Mouse (Mus musculus): Measurements from ENCODE around the gene Npl. TPM values are rescaled to one million over a fixed set of nuclear protein-coding genes. Genes with fewer than 3 reads are reported as not detected.
A peak's percentile ranks its signal among the peaks of the same experiment; 100 is the strongest.
"Not testable (repeated sequence)": the region's sequence is repeated elsewhere in the genome, so short reads cannot be mapped to it uniquely, and the experiment has no call there.

Gene Npl
- polyA plus RNA-seq, 2 experiments, result 3.1 to 8.4 TPM

DNA sequence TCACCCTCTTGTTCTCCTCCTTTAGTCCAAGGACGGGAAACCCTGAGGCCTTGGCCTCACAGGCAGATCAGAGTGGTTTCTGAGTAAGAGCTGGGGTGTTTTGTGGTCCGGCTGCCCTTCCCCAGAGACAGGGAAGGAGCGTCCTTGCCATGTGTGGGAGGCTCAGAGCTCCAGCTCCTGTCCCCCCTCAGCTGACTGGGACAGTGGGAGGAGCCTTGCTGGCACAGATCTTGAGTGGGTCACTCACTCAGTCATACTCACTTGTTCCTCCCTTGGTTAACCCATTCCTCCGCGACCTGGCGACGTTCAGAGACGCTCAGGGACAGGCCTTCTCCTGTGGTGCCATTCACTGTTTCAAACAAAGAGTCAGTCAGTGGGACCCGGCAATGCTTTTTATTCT, 14.2 kb downstream of the Npl start:
- Histone ChIP-seq H3K36me3 (replicated peaks; ENCODE audit: control insufficient read depth, insufficient read depth, low read depth) (no peaks in the 10 kb centered on the region), H3K9me3 (ENCODE audit: control insufficient read depth, low read length) (no peaks in the 10 kb centered on the region), H3K4me3 (ENCODE audit: insufficient read depth in 1 of 2, low read depth in 2 of 2, low read length in 2 of 2) (no peak overlapping the region), H3K27ac (no peak overlapping the region), H3K4me2 (ENCODE audit: low read depth) (no peak overlapping the region), H3K9ac (replicated peaks) (no peak overlapping the region), H3K27me3 (ENCODE audit: control insufficient read depth, insufficient read depth, low read length) (no peaks in the 10 kb centered on the region), H3K4me1 (replicated peaks; ENCODE audit: control insufficient read depth in 2 of 2, insufficient read depth in 2 of 2, low read length in 1 of 2) (no peaks in the 10 kb centered on the region)
- WGBS (ENCODE audit: insufficient replicate concordance), result 72% methylated on average over 9 of the region's 9 CpGs
- ATAC-seq (ENCODE audit: insufficient read depth) (no peak), DNase-seq (ENCODE audit: low read depth in 3 of 3, low spot score in 3 of 3) (no peak)
- TF ChIP-seq CTCF (IDR thresholded peaks at IDR 0.05; ENCODE audit: low read depth) (no peak), EP300 (IDR thresholded peaks at IDR 0.05; ENCODE audit: low read depth) (no peak)

GRCm38 (mm10) chr1:153532896-153533295, 16.9 kb downstream of the Npl start:
- not testable (repeated sequence) for ATAC-seq (ENCODE audit: insufficient read depth); H3K9me3 ChIP-seq (ENCODE audit: control insufficient read depth, low read length); H3K27ac ChIP-seq; H3K36me3 ChIP-seq (replicated peaks; ENCODE audit: control insufficient read depth, insufficient read depth, low read depth); DNase-seq (ENCODE audit: low read depth in 3 of 3, low spot score in 3 of 3); H3K4me1 ChIP-seq (replicated peaks; ENCODE audit: control insufficient read depth in 2 of 2, insufficient read depth in 2 of 2, low read length in 1 of 2); H3K9ac ChIP-seq (replicated peaks); H3K27me3 ChIP-seq (ENCODE audit: control insufficient read depth, insufficient read depth, low read length); H3K4me2 ChIP-seq (ENCODE audit: low read depth); H3K4me3 ChIP-seq (ENCODE audit: insufficient read depth in 1 of 2, low read depth in 2 of 2, low read length in 2 of 2)
- WGBS (ENCODE audit: insufficient replicate concordance), result 45% methylated on average over 3 of the region's 3 CpGs

- no peak for TF ChIP-seq EP300 (IDR thresholded peaks at IDR 0.05; ENCODE audit: low read depth)
- no peak for TF ChIP-seq CTCF (IDR thresholded peaks at IDR 0.05; ENCODE audit: low read depth)
- ATAC-seq (ENCODE audit: insufficient read depth), result no peak
- no peaks in the 10 kb centered on the region for H3K36me3 ChIP-seq (replicated peaks; ENCODE audit: control insufficient read depth, insufficient read depth, low read depth)
- H3K9ac ChIP-seq (replicated peaks), result no peak overlapping the region
- DNase-seq (ENCODE audit: low read depth in 3 of 3, low spot score in 3 of 3), result no peak
- H3K4me1 ChIP-seq (replicated peaks; ENCODE audit: control insufficient read depth in 2 of 2, insufficient read depth in 2 of 2, low read length in 1 of 2), result no peaks in the 10 kb centered on the region
- H3K9me3 ChIP-seq (ENCODE audit: control insufficient read depth, low read length), result no peaks in the 10 kb centered on the region
- H3K27me3 ChIP-seq (ENCODE audit: control insufficient read depth, insufficient read depth, low read length), result no peaks in the 10 kb centered on the region
- 14% methylated on average over 12 of the region's 12 CpGs for WGBS (ENCODE audit: insufficient replicate concordance)
- no peak overlapping the region for H3K4me3 ChIP-seq (ENCODE audit: insufficient read depth in 1 of 2, low read depth in 2 of 2, low read length in 2 of 2)
- no peak overlapping the region for H3K27ac ChIP-seq
- H3K4me2 ChIP-seq (ENCODE audit: low read depth), result 0 out of 2 replicates have a peak overlapping the region, but pooled peaks have one; percentile 4
Measured at GRCm38 (mm10) chr1:153532234-153532841, 17.5 kb downstream of the Npl start.

DNA sequence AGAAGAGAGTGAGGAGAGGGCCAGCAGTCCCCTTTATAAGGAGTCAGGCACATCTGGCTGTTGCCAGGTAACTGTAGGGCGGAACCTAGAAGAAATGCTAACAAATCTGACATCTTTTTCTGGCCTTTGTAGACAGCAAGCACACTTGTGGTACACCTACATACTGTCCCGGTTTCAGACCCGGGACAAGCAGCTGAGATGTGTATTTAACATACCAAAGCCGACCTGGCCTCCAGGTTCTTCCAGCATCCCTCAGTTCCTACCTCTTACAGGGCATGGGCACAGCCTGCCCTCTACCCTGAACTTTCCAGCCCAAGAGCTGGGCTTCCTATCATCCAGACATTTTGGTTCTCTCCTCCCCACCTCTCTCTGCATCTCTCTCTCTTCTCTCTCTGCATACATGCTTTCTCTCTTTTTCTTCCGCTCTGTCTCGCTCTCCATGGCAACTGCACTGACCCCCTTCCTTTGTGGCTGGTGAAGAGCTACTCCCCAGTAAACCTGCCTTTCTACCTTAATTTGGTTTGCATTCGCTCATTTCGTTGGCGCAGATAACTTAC, 18.1 kb downstream of the Npl start:
- H3K9me3 ChIP-seq (ENCODE audit: control insufficient read depth, low read length), result no peaks in the 10 kb centered on the region
- H3K4me2 ChIP-seq (ENCODE audit: low read depth), result 0 out of 2 replicates have a peak overlapping the region, but pooled peaks have one; percentile 4
- no peak overlapping the region for H3K4me3 ChIP-seq (ENCODE audit: insufficient read depth in 1 of 2, low read depth in 2 of 2, low read length in 2 of 2)
- H3K27me3 ChIP-seq (ENCODE audit: control insufficient read depth, insufficient read depth, low read length), result no peaks in the 10 kb centered on the region
- no peaks in the 10 kb centered on the region for H3K4me1 ChIP-seq (replicated peaks; ENCODE audit: control insufficient read depth in 2 of 2, insufficient read depth in 2 of 2, low read length in 1 of 2)
- ATAC-seq (ENCODE audit: insufficient read depth), result no peak
- no peak for TF ChIP-seq EP300 (IDR thresholded peaks at IDR 0.05; ENCODE audit: low read depth)
- TF ChIP-seq CTCF (IDR thresholded peaks at IDR 0.05; ENCODE audit: low read depth), result no peak
- H3K27ac ChIP-seq, result no peak overlapping the region
- DNase-seq (ENCODE audit: low read depth in 3 of 3, low spot score in 3 of 3), result no peak
- no peak overlapping the region for H3K9ac ChIP-seq (replicated peaks)
- WGBS (ENCODE audit: insufficient replicate concordance), result 24% methylated on average over 9 of the region's 9 CpGs
- H3K36me3 ChIP-seq (replicated peaks; ENCODE audit: control insufficient read depth, insufficient read depth, low read depth), result no peaks in the 10 kb centered on the region

DNA sequence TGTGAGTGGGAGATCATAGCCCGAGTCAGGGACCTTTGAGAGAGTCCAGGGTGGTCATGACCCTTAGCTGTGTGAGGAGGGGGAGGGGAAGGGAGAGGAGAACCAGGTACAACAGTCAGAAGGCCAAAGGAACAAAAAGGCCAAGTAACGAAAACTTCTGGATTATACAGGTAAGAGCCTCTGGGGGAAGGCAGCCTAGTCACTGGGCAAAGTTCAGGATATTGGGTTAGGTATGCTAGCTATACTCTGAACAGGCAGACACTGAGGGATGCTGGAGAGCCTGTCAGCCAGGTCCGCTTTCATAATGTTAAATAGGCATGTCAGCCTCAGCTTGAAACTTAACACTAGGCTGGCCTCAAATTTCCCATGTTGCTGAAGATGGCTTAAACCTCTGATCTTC, 27.7 kb downstream of the Npl start:
- H3K4me2 ChIP-seq (ENCODE audit: low read depth), result no peak overlapping the region
- no peaks in the 10 kb centered on the region for H3K36me3 ChIP-seq (replicated peaks; ENCODE audit: control insufficient read depth, insufficient read depth, low read depth)
- H3K27ac ChIP-seq, result no peak overlapping the region
- WGBS (ENCODE audit: insufficient replicate concordance), result 42% methylated on average over 3 of the region's 3 CpGs
- H3K9ac ChIP-seq (replicated peaks), result no peak overlapping the region
- H3K4me1 ChIP-seq (replicated peaks; ENCODE audit: control insufficient read depth in 2 of 2, insufficient read depth in 2 of 2, low read length in 1 of 2), result no peaks in the 10 kb centered on the region
- DNase-seq (ENCODE audit: low read depth in 3 of 3, low spot score in 3 of 3), result no peak
- TF ChIP-seq EP300 (IDR thresholded peaks at IDR 0.05; ENCODE audit: low read depth) (no peak), CTCF (IDR thresholded peaks at IDR 0.05; ENCODE audit: low read depth) (no peak)
- ATAC-seq (ENCODE audit: insufficient read depth), result no peak
- H3K27me3 ChIP-seq (ENCODE audit: control insufficient read depth, insufficient read depth, low read length), result no peaks in the 10 kb centered on the region
- no peak overlapping the region for H3K4me3 ChIP-seq (ENCODE audit: insufficient read depth in 1 of 2, low read depth in 2 of 2, low read length in 2 of 2)
- no peaks in the 10 kb centered on the region for H3K9me3 ChIP-seq (ENCODE audit: control insufficient read depth, low read length)
